Mouse (Mus musculus): ENCODE data around the gene Nr1h3. TPM values are rescaled to one million over a fixed set of nuclear protein-coding genes. Genes with fewer than 3 reads are reported as not detected.

The Nr1h3 gene
- total RNA-seq, 2 experiments from 2014 or later = 2.3 to 3.7 TPM

DNA sequence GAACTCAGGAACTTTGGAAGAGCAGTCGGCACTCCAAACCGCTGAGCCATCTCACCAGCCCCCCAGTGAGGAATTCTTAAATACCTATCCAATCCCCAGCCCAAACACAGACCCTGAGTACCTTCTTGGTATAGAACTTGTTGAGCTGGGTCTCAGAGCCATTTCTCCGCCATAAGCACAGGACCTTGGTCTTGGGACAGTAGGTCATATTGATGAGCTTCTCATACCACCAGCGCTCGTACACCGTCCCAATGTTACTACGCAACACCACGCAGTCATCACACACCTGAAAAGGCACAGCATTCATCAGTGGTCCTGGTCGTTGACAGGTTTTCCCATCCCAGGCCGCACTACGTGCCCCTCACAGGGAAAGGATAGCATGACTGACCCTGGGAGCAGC lies 59.2 kb downstream of the Nr1h3 start:
- no peak for DNase-seq (ENCODE audit: low spot score in 2 of 2)

DNA sequence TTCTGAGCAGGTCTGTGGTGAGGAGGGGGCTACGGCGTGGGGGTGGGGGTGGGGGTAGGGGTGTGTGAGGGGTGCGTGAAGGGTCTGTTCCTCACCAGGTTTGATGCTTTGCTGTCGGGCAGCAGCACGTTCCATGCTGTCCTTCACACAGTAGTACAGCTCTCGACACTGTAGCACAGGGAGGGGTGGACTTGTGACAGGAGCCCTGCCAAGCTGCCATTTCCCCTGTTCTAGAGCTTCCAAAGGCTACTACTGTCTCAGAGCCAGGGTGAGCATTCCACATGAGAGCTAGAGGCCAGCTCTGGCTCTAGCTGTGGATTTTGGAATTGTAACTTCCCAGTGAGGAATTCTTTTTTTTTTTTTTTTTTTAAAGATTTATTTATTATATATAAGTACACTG lies 59.7 kb downstream of the Nr1h3 start:
- no peak for DNase-seq (ENCODE audit: low spot score in 2 of 2)

DNA sequence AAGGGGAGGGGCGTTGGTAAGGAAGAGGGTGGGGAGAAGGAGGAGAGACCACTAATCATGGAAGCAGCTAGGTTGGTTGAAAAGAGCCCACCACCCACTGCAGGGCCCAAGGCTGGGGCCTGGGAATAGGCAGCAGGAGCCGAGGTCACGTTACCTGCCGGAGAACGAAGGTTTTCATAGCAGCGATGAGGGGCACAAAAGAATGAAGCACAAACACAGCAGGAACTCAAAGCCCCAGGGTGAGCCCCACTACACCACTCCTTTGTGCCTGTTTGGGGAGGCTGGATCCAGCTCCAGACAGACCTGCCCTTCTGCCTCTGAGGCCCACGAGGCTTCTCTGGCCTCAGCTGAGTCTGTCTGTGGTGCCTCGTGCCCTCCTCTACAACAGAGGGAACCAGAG lies 62.9 kb downstream of the Nr1h3 start:
- DNase-seq (ENCODE audit: low spot score in 2 of 2) = no peak

GRCm38 (mm10) chr2:91139311-91139710 lies 63.3 kb downstream of the Nr1h3 start:
- DNase-seq (ENCODE audit: low spot score in 2 of 2) = no peak

- no peak for DNase-seq (ENCODE audit: low spot score in 2 of 2)
These were observed 65.2 kb downstream of the Nr1h3 start for GRCm38 (mm10) chr2:91137481-91137880.

GRCm38 (mm10) chr2:91136513-91137412 lies 65.9 kb downstream of the Nr1h3 start:
- DNase-seq (ENCODE audit: low spot score in 2 of 2) = no peak

Other genes starting within 250 kb of the Nr1h3 start
- gene Rapsn, start 167.2 kb downstream of the Nr1h3 start, total RNA-seq (2021) = under 1 TPM in 1 of 2 experiments, not detected in 1; 0.57 TPM
- 100 to 1,000 TPM; 190 to 221 TPM for gene Psmc3, start 148.8 kb downstream of the Nr1h3 start, total RNA-seq (2021)
- 10 to 100 TPM; 26.4 to 28.9 TPM for gene Slc39a13, start 132.4 kb downstream of the Nr1h3 start, total RNA-seq (2021)
- 1 to 10 TPM; 4.5 to 6.0 TPM for gene Spi1, start 120.4 kb downstream of the Nr1h3 start, total RNA-seq (2021)
- under 1 TPM; 0.38 to 0.55 TPM for gene Mybpc3, start 84.7 kb downstream of the Nr1h3 start, total RNA-seq (2021)
- gene Madd, start 19.0 kb downstream of the Nr1h3 start, total RNA-seq (2021) = 100 to 1,000 TPM; 170 to 180 TPM
- gene Acp2, start 51 bp upstream of the Nr1h3 start, total RNA-seq (2021) = 10 to 100 TPM; 47.3 to 55.0 TPM
- gene Ddb2, start 34.1 kb upstream of the Nr1h3 start, total RNA-seq (2021) = 1 to 10 TPM; 8.9 to 9.4 TPM
- gene Pacsin3, start 53.1 kb upstream of the Nr1h3 start, total RNA-seq (2021) = 10 to 100 TPM; 24.2 to 33.2 TPM
- gene Arfgap2, start 62.1 kb upstream of the Nr1h3 start, total RNA-seq (2021) = 10 to 100 TPM; 56.3 to 62.4 TPM
- 10 to 100 TPM; 92.9 to 96.2 TPM for gene 1110051M20Rik, start 241.9 kb upstream of the Nr1h3 start, total RNA-seq (2021)